Mouse (Mus musculus) frontal cortex, adult (tissue): ENCODE results near the gene Pyroxd1.
A peak's percentile ranks its signal among the peaks of the same experiment; 100 is the strongest.
"Not testable (repeated sequence)": the region's sequence is repeated elsewhere in the genome, so short reads cannot be mapped to it uniquely, and the experiment has no call there.

ENCODE experiments used
- ATAC-seq: cut with Nextera tagmentation; 2 replicates; pipeline ENCODE4 v1.9.2; 2017; ENCODE audit warnings: mild to moderate bottlenecking, moderate library complexity, mixed read lengths; ENCODE audit not compliant: low TSS enrichment

Gene Pyroxd1

DNA sequence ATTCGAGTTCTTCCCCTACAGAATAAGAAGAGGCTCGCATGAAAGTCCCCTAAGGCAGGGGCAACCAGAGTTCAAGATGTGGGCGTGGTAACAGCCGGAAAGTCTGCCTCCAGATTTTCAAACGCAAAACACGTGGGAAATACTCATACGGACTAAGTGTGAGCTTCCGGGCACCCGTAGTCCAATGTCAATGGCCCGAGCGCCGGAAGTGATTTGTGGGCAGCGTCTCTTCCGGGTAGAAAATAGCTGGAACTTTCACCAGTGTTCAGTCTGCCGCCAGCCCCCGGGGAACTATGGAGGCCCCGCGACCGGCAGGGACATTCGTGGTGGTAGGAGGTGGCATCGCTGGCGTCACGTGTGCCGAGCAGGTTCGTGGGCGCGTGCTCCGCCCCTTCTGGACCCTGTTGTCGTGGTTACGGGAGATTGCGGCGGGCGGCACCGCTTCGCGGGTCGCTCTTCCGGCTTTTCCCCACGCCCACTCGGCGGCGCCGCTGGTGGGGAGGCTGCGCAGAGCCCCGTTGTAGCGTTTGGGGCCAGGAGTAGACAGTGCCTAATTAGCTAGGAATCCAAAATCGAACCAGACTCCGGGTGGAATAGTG, at the start of gene Pyroxd1:
Gene Pyroxd1 (plus strand): TSS at position 215 of the 599 bp plus-strand sequence.
- peak; percentile 95 for ATAC-seq

DNA sequence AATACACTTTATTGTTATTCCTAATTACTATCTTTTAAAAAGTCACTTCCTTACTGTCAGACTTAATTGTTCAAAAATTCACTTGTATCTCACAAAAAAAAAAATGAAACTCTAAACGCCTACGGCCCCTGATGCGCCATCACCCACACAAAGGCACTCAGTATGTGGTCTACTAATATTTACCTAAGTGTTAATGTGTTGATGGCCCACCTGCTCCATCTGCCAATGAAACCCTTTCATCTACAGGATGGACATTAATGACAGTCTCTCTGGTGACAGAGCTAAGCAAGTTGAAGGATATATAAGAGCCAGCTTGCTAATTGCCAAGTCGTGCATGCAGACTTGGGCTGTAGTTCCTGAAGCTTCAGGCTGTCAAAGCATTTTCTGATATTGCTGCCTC, 47.4 kb upstream of the Pyroxd1 start, which contains the start of gene Iapp:
Gene Iapp (plus strand): TSS at position 326 of the 400 bp plus-strand sequence.
- no peak for ATAC-seq

DNA sequence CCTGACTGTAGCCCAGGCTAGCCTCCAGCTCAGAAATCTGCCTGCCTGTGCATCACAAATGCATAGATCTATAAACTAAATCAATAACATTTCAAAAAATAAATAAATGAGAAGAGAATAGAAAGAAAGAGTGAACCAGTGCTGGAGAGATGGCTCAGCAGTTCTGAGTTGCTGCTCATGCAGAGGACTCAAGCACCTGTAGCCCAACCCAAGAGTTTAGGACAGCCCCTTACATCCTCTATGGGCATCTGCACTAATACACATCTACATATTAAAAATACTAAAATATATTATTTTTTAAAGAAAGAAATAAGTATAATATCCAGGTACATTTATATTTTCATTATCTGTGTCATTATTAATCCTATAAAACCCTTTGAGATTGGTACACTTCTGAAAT, 40.4 kb upstream of the Pyroxd1 start:
- ATAC-seq, result no peak

DNA sequence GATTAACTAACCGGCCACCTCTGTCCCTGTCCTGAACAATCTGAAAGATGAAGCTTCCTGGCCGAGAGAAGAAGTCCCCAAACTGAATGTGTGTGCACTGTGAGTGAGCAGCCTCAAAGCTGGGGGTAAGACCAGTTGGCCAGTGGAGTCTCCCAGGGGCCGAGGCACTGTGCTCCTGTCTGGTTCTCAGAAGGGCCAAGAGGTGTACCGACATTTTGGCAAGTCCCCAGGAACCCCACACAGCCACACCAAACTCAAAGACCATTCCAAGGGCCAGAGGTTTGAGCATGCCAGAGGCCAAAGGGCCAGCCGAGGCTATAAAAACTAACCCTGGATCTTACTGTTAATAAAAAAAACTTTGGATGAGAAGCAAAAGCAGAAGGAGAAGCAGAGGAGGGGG, 31.2 kb upstream of the Pyroxd1 start:
- ATAC-seq, result no peak

DNA sequence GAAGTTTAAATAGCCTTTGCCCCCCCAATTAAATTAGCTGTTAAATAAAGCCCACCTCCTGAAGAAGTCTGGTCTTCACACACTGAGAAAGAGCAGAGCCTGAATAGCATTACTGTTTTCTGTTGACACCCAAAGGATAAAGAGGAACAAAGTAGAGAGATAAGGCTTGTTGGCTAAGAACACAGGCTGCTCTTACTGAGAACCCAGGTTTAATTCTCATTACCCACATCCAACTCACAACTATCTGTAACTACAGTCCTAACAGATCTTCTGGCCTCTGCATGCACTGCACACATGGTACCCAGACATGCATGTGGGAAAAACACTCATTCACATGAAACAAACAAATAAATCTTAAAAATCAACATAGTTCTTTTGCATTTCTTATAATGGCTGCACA, 28.3 kb upstream of the Pyroxd1 start:
- no peak for ATAC-seq

DNA sequence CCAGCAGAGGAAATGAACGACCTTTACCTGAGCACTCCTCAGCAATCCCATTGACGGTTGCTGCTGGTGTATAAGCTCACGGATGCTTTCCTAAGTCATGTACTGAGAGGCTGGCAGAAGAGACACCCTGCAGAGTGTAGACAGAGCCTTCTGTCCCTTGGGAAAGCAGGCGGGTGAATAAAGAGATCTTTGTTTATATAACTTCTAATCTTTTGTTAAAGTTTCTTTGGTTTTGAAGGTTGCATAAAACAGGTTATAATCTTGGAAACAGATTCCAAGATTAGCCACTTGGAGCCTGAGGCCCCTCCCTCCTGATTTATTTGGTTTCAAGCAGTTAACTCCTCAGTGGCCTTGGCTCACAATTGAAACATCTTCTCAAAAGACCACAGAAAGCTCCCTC, 22.6 kb upstream of the Pyroxd1 start, which contains the start of gene Slco1a5:
Gene Slco1a5 (minus strand): TSS at position 101 of the 400 bp plus-strand sequence.
- no peak for ATAC-seq

DNA sequence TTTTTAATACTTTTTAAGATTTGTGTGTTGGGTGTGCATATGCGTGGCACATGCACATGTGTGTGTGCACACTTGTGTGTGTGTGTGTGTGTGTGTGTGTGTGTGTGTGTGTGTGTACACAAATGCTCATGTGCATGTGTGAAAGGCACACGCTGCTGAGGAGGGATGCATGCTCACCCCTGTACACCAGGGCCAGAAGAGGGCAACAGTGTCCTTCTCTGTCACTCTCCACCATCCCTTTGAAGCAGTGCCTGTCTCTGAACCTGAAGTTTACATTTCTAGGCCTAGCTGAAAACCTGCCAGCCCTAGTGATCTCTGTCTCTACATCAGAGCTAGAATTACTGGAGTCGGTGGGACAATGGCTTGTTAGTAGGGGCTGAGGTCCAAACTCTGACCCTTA, 18.9 kb upstream of the Pyroxd1 start:
- no peak for ATAC-seq

DNA sequence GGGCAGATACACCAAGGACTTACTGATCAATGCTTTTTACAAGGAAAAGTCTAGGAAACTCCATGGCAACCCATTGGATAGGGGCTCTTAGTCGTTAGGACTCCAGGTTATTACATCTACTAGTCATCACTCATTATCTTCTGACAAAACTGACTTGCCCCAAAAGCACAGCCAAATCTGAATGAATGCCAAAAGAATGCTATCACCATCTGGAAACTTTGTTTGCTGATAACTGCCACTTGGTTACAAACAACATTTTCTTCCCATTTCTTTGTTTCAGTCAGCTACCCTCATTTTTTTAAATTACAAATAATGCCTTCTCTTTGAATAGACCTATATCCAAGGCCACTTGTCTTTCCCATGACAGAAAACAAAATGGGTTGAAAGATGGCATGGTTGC, 16.3 kb upstream of the Pyroxd1 start:
- ATAC-seq, result no peak

DNA sequence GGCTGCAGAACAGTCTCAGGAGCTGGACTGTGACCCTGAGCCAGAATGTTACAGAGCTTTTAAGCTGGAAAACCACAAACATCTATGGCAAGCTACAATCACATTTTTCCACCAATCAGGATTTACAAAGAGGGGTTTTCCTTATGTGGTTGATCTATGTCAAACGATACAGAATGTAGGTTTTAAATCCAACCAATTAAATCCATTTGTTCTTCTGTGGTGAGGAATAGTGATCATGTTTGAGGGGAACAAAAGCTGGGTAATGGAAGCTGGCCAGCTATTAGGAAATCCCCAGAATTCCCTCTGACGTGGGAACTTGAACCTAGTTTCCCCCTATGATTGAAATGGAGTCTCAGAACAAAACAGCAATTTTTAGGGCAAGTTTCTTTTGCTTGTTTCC, 6.5 kb upstream of the Pyroxd1 start:
- no peak for ATAC-seq

DNA sequence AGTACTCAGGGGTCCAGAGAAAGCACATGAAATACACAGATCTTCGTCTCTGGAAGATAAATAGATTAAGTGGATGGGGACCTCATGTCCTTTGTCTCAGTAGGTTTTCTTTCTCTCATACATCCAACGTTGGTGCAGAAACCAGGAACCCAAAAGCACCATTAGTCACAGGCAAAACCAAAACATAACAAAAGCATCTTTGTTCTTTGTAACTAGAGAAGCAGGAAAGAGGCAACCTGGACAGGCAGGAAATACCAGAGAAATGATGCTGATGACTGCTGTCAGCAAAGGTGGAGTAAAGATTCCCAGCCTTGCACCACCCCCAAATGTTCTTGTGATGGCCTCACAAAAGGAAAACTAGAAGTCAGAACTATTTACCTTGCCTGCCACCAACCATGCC, 5.9 kb upstream of the Pyroxd1 start:
- ATAC-seq, result no peak

DNA sequence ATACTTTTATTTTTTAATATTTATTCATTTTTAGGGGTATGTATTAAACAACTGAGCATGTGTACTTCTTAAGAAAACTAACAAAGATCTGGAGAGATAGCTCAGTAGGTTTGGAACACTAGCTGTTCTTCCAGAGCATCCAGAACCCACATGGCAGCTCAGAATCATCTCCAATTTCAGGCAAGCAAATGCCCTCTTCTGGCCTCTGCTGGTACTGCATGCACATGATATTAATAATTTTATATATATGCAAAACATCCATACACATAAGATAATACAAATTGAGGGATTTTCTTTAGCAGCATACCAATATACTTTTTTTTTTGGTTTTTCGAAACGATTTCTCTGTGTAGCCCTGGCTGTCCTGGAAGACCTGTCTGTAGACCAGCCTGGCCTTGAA, 1.9 kb upstream of the Pyroxd1 start:
- ATAC-seq, result no peak

DNA sequence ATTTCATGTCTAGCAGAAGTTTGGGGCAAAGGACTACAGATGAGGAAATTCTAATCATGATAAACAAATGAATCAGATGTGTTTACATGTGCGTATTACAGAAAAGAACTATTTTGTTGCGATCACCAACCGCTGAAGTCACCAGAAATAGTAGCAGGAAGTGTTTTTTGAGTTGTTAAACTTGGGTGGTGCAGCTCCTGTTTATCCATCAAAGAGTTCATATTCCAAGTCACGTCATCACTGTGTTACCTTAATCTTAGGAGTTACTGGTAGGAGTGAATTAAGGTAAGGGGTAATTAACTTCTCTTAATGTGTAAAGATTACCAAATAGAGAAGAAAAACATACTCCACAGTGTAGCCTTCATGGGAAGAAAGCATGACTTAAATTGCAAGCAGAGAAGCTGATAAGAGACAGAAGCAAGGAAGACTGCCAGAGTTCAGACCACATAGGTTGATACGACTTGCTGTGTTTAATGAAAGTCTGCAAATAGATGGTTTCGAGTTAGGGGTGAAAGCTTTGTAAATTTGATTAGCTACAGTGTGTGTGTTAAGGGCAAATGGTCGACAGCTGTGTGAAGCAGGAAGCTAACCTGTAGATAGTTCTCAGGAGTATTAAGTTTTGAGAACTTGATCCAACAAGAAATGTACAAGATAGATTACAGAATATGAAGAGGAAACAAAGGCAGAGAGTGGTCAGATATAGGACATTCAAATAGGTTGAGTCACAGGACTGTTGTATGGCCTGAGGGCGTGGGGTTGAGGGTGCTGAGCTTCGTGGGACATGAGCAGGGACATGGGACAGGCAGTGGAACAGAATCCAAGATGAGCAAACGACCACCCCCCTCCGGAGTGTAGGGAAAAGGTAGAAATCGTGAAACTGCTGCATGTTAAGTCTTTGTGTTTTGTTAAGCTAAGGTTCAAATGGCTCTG, 992 bp downstream of the Pyroxd1 start:
- ATAC-seq, result no peak

DNA sequence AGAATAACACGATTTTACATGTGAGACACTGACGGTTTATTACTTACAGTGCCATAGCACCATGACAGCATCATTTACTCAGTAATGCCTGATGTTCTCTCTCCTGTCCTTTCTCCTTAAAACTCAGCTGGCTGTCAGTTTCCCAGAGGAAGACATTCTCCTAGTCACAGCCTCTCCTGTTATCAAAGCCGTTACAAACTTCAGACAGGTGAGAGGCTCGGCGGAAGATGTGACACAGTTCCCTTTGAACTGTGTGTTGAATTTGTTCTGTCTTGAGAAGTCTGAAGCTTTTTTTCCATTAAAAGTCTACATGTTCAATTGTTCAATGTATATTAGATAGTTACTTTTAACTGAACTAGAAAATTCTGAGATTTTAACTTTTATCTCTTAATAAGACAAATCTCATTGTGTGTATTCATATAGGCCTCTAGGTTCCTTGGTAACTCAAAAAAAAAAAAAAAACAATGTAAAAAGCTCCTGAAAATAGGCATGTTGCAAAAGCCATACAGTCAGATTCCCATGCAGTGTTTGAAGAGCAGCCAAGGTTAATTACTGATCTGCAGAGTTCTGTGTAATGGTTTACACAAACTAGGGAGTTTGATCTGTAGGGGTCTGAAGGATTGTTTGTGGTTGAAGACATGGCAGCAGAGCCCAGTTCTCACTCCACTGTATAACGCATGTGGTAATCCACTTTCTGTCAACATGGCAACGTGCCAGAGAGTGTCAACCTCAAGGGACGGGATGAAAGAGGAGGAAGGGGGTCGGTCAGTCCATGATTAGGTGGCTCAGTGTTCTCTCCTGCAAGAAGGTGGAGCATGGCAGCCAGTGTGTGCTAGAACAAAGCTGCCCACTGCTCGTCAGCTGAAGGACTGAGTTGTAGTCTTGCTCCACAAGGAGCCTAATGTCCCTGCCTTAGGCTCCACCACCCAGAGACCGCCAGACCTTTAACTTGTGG, 2.3 kb downstream of the Pyroxd1 start:
- no peak for ATAC-seq

DNA sequence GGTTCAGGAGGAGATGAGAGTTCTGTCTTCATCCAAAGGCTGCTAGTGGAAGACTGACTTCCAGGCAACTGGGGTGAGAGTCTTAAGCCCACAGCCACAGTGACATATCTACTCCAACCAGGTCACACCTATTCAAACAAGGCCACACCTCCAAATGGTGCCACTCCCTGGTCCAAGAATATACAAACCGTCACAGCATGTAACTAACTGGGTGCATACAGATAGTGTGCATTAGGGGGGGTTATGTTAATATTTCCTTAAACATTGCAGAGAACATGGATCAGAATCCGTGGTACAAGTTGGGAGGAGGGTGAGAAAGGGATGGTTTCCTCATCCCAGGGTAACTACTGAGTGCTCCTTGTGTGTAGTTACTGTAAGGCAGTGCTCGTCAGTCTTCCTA, 6.6 kb downstream of the Pyroxd1 start:
- not testable (repeated sequence) for ATAC-seq

DNA sequence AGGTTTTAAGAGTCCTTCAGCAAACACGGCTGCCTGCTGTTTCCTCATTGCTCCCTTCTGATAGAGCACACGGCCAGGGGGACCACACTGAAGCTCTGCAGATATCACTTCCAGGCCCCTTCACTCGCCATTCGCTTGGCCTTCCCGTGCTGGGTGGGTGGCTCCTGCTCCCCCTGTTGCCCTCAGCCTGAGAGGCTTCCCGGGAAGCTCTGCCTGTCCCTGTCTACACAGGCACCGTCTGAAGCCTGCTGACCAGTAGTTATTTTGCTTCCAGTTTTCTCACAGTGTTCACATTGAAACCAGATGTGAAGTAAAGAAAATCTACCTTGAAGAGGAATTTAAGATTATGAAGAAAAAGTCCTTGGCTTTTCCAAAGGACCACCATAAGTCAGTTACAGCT, 11.7 kb downstream of the Pyroxd1 start:
- no peak for ATAC-seq

DNA sequence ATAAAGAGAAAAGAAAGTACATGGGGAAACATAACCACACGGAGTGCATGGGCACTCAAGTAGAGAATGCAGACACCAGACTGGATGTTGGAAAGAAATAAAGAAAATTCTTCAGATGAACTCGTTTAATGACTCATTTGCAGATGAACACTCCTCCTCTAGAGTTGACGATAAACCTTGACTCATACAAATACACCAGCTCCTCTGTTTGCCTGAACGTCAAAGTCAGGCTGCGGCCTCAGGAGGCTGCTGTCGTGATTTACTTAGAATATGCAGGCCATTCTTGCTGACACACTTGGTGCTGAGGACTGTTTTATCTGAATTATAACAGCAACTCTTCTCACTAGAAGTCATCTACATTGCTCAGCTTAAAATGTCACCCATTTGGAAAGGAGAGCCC, 16.6 kb downstream of the Pyroxd1 start:
- peak; percentile 58 for ATAC-seq

DNA sequence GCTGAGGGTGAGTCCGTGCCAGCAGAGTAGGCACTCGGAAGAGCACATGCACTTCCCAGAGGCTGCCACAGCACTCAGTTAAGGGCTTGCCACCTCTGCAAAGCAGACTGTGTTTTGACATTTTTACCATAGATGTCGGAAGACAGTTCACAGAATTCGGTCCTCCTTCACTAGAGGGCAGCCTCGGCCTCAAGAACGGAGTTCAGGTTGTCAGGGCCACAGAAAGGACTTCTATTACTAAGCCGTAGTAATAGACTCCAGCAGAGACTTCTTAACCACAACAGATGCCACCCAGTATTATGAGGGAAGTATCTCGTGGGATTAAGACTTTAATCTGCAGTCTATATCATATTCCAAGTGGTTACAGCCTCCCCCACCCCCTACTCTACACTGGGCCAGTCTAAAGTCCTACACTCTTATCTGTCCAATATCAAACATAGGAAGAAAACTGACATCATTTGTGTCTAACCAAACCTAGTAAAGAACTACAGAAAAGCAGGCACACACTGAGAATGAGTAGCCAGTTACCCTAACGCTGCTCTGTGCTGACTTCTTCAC, 17.6 kb downstream of the Pyroxd1 start:
- ATAC-seq, result peak; percentile 74

DNA sequence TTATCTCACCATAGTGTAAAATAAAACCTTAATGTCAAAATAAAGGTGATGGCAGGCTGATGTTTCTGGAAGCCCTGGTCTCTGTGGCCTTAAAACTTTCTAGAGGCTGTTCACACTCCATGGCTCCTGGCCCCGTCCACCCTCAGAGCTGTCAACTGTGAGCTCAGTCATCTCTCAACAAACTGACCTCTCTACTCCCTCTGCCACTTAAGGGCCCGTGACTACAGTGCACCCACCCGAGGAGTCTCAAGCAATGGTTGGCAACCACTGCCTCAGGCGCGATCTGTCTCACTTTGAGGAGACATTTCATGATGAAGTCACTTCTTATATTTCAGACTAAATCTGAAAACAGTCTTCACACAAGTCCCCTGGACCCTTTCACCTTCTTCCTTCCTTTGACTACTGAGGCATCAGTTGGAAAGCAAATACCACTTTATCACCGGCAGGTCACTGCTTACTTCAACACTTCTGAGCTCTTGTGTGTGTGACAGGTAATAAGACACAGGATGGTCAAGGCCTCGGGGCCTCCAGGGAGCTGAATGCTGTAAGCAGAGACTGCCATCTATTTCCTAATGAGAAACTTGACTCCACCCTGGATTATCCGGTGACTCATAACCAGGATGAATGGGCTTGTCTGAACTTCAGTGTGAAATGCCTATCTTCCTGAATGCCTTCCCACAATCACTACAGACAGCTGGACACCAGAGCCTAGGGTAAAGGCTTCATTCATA, 20.5 kb downstream of the Pyroxd1 start:
- ATAC-seq, result no peak

DNA sequence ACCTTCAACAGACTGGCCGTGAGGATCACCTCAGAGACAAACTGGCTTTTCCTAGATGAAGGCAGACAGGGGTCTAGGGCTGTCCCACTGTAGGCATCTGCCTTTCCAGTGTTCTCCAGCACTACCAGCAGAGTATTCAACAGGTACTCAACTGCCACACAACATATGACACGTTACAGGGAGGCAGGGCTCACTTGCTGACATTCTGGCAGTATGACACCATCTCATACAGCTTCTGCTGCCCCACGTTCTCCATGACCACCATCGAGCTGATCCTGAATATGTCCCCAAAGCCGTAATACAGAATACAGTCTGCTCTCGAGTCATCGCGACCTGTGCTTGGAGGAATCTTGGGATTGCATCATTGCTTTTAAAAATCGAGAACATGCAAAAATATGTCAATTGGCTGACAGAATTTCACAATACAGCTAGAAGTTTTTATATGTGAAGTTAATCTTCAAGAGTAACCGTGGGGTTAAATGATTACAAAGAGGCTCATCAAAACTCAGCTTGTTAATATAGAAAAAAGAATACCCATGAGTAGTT, 21.1 kb downstream of the Pyroxd1 start:
- no peak for ATAC-seq

DNA sequence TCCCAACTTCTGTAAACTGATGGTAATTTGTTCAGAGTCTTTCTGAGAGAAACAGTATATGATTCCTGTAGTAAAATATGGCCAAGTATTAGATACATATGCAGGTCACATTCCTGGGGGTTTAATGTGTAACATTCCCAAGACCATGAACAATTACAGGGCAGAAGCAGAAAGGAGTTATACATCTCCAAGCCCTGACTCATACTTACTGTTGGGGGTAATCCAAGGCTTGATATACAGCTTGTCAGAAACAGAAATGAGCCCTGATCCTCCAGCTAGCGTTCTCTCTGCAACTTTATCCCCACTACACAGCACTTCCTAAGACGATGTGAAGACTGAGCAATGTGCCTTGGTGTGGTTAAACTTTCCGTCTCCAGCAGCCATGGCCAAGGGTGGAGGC, 22.1 kb downstream of the Pyroxd1 start:
- ATAC-seq, result no peak

DNA sequence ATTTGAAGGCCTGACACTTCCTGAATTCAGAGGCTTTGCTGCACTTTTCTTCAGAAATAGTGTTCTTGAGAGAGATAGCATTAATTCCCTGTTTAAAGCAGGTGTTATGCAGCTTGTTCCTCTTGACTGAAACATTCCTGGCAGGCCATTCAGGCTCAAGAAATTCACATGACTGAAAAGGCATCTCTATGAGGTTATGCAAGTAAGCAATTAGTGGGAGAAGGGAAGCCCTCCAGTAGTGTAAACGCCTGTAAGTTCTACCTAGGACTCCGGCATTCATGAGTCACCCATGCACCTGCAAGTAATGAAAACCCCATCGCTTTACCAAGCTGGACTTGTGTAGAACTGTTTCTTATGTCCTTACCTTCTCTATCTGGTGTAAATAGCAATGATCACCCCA, 24.1 kb downstream of the Pyroxd1 start:
- ATAC-seq, result no peak
